Mouse (Mus musculus): ENCODE results near the gene Emc1. TPM values are rescaled to one million over a fixed set of nuclear protein-coding genes. Genes with fewer than 3 reads are reported as not detected.
A peak's percentile ranks its signal among the peaks of the same experiment; 100 is the strongest.

The Emc1 gene
- 17.1 and 23.1 TPM in 2 replicates for polyA plus RNA-seq (2014; fragmentation: Nextera tagmentation; extraction: Ambion mirVana)

GRCm38 (mm10) chr4:139351931-139352711 is at the start of gene Emc1, which contains the start of the genes Mrto4 and Ubr4:
Emc1 (plus strand) TSS chr4:139352587.
Mrto4 (minus strand) TSS chr4:139352576.
Ubr4 (plus strand) TSS chr4:139352609.
- peaks cover 16% of the 10 kb centered on the region for H3K4me1 ChIP-seq (replicated peaks; ENCODE audit: control insufficient read depth, insufficient read depth, low read length)
- H3K27me3 ChIP-seq (replicated peaks; ENCODE audit: control insufficient read depth, insufficient read depth, low read length), result no peaks in the 10 kb centered on the region
- DNase-seq (ENCODE audit: low spot score) (peak; percentile 94), ATAC-seq (replicated peaks; ENCODE audit: low FRiP score, low TSS enrichment, low read depth) (peak; percentile 94)
- peak within 1 kb of the TSS; percentile 93 for H3K9ac ChIP-seq (ENCODE audit: low read length)
- peak within 1 kb of the TSS; percentile 97 for H3K4me3 ChIP-seq (ENCODE audit: low read depth, low read length)
- peaks cover 53% of the 10 kb centered on the region for H3K36me3 ChIP-seq (ENCODE audit: control insufficient read depth, insufficient read depth, low read length)
- H3K4me2 ChIP-seq (ENCODE audit: low read length), result peak within 1 kb of the TSS; percentile 99
- WGBS, result under 1% methylated on average over 64 of the region's 64 CpGs
- peak within 1 kb of the TSS; percentile 98 for H3K27ac ChIP-seq (ENCODE audit: low read depth)
- no peaks in the 10 kb centered on the region for H3K9me3 ChIP-seq (ENCODE audit: control insufficient read depth, low read length)

GRCm38 (mm10) chr4:139305521-139305920 is 46.9 kb upstream of the Emc1 start:
- Histone ChIP-seq H3K36me3 (ENCODE audit: control insufficient read depth, insufficient read depth, low read length) (peaks cover 17% of the 10 kb centered on the region; the same call in 1 of the 2 replicates), H3K9ac (ENCODE audit: low read length) (no peak overlapping the region), H3K4me1 (replicated peaks; ENCODE audit: control insufficient read depth, insufficient read depth, low read length) (0 out of 2 replicates have a peak, but pooled peaks cover 7% of the 10 kb centered on the region), H3K4me2 (ENCODE audit: low read length) (no peak overlapping the region), H3K27ac (ENCODE audit: low read depth) (no peak overlapping the region), H3K4me3 (ENCODE audit: low read depth, low read length) (no peak overlapping the region), H3K27me3 (replicated peaks; ENCODE audit: control insufficient read depth, insufficient read depth, low read length) (no peaks in the 10 kb centered on the region), H3K9me3 (ENCODE audit: control insufficient read depth, low read length) (no peaks in the 10 kb centered on the region)
- ATAC-seq (replicated peaks; ENCODE audit: low FRiP score, low TSS enrichment, low read depth), result no peak
- 87% methylated on average over 3 of the region's 3 CpGs for WGBS
- DNase-seq (ENCODE audit: low spot score), result no peak

- Histone ChIP-seq H3K27ac (ENCODE audit: low read depth) (no peak overlapping the region), H3K4me3 (ENCODE audit: low read depth, low read length) (no peak overlapping the region), H3K9me3 (ENCODE audit: control insufficient read depth, low read length) (no peaks in the 10 kb centered on the region), H3K27me3 (replicated peaks; ENCODE audit: control insufficient read depth, insufficient read depth, low read length) (no peaks in the 10 kb centered on the region), H3K4me2 (ENCODE audit: low read length) (no peak overlapping the region), H3K4me1 (replicated peaks; ENCODE audit: control insufficient read depth, insufficient read depth, low read length) (peaks cover 15% of the 10 kb centered on the region; the same call in 1 of the 2 replicates), H3K9ac (ENCODE audit: low read length) (no peak overlapping the region), H3K36me3 (ENCODE audit: control insufficient read depth, insufficient read depth, low read length) (peaks cover 8% of the 10 kb centered on the region; the same call in 1 of the 2 replicates)
- 87% methylated on average over 5 of the region's 5 CpGs for whole genome bisulfite sequencing
- ATAC-seq (replicated peaks; ENCODE audit: low FRiP score, low TSS enrichment, low read depth) (no peak), DNase-seq (ENCODE audit: low spot score) (no peak)
Observed at GRCm38 (mm10) chr4:139307916-139308315, 44.5 kb upstream of the Emc1 start.

- Histone ChIP-seq H3K4me1 (replicated peaks; ENCODE audit: control insufficient read depth, insufficient read depth, low read length) (peaks cover 15% of the 10 kb centered on the region; the same call in 1 of the 2 replicates), H3K27ac (ENCODE audit: low read depth) (no peak overlapping the region), H3K4me2 (ENCODE audit: low read length) (peak overlapping the region; percentile 93), H3K9ac (ENCODE audit: low read length) (peak overlapping the region; percentile 88), H3K27me3 (replicated peaks; ENCODE audit: control insufficient read depth, insufficient read depth, low read length) (no peaks in the 10 kb centered on the region), H3K36me3 (ENCODE audit: control insufficient read depth, insufficient read depth, low read length) (peaks cover 10% of the 10 kb centered on the region), H3K9me3 (ENCODE audit: control insufficient read depth, low read length) (no peaks in the 10 kb centered on the region), H3K4me3 (ENCODE audit: low read depth, low read length) (peak overlapping the region; percentile 95)
- DNase-seq (ENCODE audit: low spot score) (no peak), ATAC-seq (replicated peaks; ENCODE audit: low FRiP score, low TSS enrichment, low read depth) (no peak)
- WGBS, result 19% methylated on average over 6 of the region's 6 CpGs
Observed at GRCm38 (mm10) chr4:139309651-139310050, 42.7 kb upstream of the Emc1 start.

- Histone ChIP-seq H3K4me2 (ENCODE audit: low read length) (peak within 1 kb of the TSS; percentile 93), H3K4me1 (replicated peaks; ENCODE audit: control insufficient read depth, insufficient read depth, low read length) (peaks cover 15% of the 10 kb centered on the region; the same call in 1 of the 2 replicates), H3K9ac (ENCODE audit: low read length) (peak within 1 kb of the TSS; percentile 88), H3K4me3 (ENCODE audit: low read depth, low read length) (peak within 1 kb of the TSS; percentile 95), H3K36me3 (ENCODE audit: control insufficient read depth, insufficient read depth, low read length) (peaks cover 17% of the 10 kb centered on the region), H3K9me3 (ENCODE audit: control insufficient read depth, low read length) (no peaks in the 10 kb centered on the region), H3K27ac (ENCODE audit: low read depth) (peak within 1 kb of the TSS; percentile 78), H3K27me3 (replicated peaks; ENCODE audit: control insufficient read depth, insufficient read depth, low read length) (no peaks in the 10 kb centered on the region)
- peak; percentile 99 for DNase-seq (ENCODE audit: low spot score)
- ATAC-seq (replicated peaks; ENCODE audit: low FRiP score, low TSS enrichment, low read depth), result peak; percentile 90
- under 1% methylated on average over 63 of the region's 63 CpGs for WGBS
Observed at GRCm38 (mm10) chr4:139310171-139310898, 42.1 kb upstream of the Emc1 start, which contains the start of the genes Pqlc2 and Akr7a5. Pqlc2 (minus strand) TSS chr4:139310708. Akr7a5 (plus strand) TSS chr4:139310744.

- Histone ChIP-seq H3K4me3 (ENCODE audit: low read depth, low read length) (peak overlapping the region; percentile 95), H3K9ac (ENCODE audit: low read length) (peak overlapping the region; percentile 88), H3K9me3 (ENCODE audit: control insufficient read depth, low read length) (no peaks in the 10 kb centered on the region), H3K36me3 (ENCODE audit: control insufficient read depth, insufficient read depth, low read length) (peaks cover 24% of the 10 kb centered on the region), H3K27me3 (replicated peaks; ENCODE audit: control insufficient read depth, insufficient read depth, low read length) (no peaks in the 10 kb centered on the region), H3K27ac (ENCODE audit: low read depth) (peak overlapping the region; percentile 78), H3K4me2 (ENCODE audit: low read length) (peak overlapping the region; percentile 93), H3K4me1 (replicated peaks; ENCODE audit: control insufficient read depth, insufficient read depth, low read length) (peaks cover 15% of the 10 kb centered on the region; the same call in 1 of the 2 replicates)
- ATAC-seq (replicated peaks; ENCODE audit: low FRiP score, low TSS enrichment, low read depth), result peak; percentile 75
- WGBS, result under 1% methylated on average over 53 of the region's 53 CpGs
- DNase-seq (ENCODE audit: low spot score), result no peak
Observed at GRCm38 (mm10) chr4:139310899-139311701, 41.3 kb upstream of the Emc1 start.

GRCm38 (mm10) chr4:139311707-139312106 is 40.7 kb upstream of the Emc1 start:
- 25% methylated on average over 14 of the region's 14 CpGs for WGBS
- ATAC-seq (replicated peaks; ENCODE audit: low FRiP score, low TSS enrichment, low read depth) (no peak), DNase-seq (ENCODE audit: low spot score) (peak; percentile 63)
- H3K36me3 ChIP-seq (ENCODE audit: control insufficient read depth, insufficient read depth, low read length), result peaks cover 24% of the 10 kb centered on the region
- peaks cover 15% of the 10 kb centered on the region; the same call in 1 of the 2 replicates for H3K4me1 ChIP-seq (replicated peaks; ENCODE audit: control insufficient read depth, insufficient read depth, low read length)
- peak overlapping the region; percentile 95 for H3K4me3 ChIP-seq (ENCODE audit: low read depth, low read length)
- H3K27me3 ChIP-seq (replicated peaks; ENCODE audit: control insufficient read depth, insufficient read depth, low read length), result no peaks in the 10 kb centered on the region
- no peak overlapping the region for H3K27ac ChIP-seq (ENCODE audit: low read depth)
- peak overlapping the region; percentile 88 for H3K9ac ChIP-seq (ENCODE audit: low read length)
- peak overlapping the region; percentile 93 for H3K4me2 ChIP-seq (ENCODE audit: low read length)
- no peaks in the 10 kb centered on the region for H3K9me3 ChIP-seq (ENCODE audit: control insufficient read depth, low read length)

- no peak for DNase-seq (ENCODE audit: low spot score)
- Histone ChIP-seq H3K4me1 (replicated peaks; ENCODE audit: control insufficient read depth, insufficient read depth, low read length) (peaks cover 15% of the 10 kb centered on the region; the same call in 1 of the 2 replicates), H3K9me3 (ENCODE audit: control insufficient read depth, low read length) (no peaks in the 10 kb centered on the region), H3K4me3 (ENCODE audit: low read depth, low read length) (no peak overlapping the region), H3K27ac (ENCODE audit: low read depth) (no peak overlapping the region), H3K36me3 (ENCODE audit: control insufficient read depth, insufficient read depth, low read length) (peaks cover 26% of the 10 kb centered on the region), H3K4me2 (ENCODE audit: low read length) (no peak overlapping the region), H3K9ac (ENCODE audit: low read length) (no peak overlapping the region), H3K27me3 (replicated peaks; ENCODE audit: control insufficient read depth, insufficient read depth, low read length) (no peaks in the 10 kb centered on the region)
- WGBS, result 62% methylated on average over 4 of the region's 4 CpGs
- no peak for ATAC-seq (replicated peaks; ENCODE audit: low FRiP score, low TSS enrichment, low read depth)
Observed at GRCm38 (mm10) chr4:139312632-139313031, 39.8 kb upstream of the Emc1 start.
